Mouse (Mus musculus) liver, embryonic 14.5 days (tissue): Measurements from ENCODE around the gene Zfp618. TPM values are rescaled to one million over a fixed set of nuclear protein-coding genes. Genes with fewer than 3 reads are reported as not detected.

Experiments used
- ATAC-seq: fragments of 200-750 bp; cut with Nextera tagmentation; 2 replicates; pipeline ENCODE4 v1.8.0; 2017; ENCODE audit warnings: moderate number of reproducible peaks, mild to moderate bottlenecking, moderate library complexity; ENCODE audit not compliant: insufficient read depth
- DNase-seq, 3 experiments: peaks; one replicate each; pipeline ENCODE4 v3.0.0-alpha.2; 2012 to 2013; ENCODE audit warnings: low read depth in 3 of 3, low spot score in 3 of 3
- H3K27ac ChIP-seq: fragments of 300-500 bp; sonication (generic); 2 replicates; pipeline ENCODE4 v1.5.1; 2014; ENCODE audit warnings: moderate library complexity, mild to moderate bottlenecking, control low read depth, inconsistent platforms
- H3K27me3 ChIP-seq: fragments of 300-500 bp; sonication (generic); 2 replicates; pipeline ENCODE4 v1.6.1; 2014; ENCODE audit warnings: mild to moderate bottlenecking, low read length, moderate library complexity; ENCODE audit not compliant: control insufficient read depth, insufficient read depth
- H3K36me3 ChIP-seq: fragments of 300-500 bp; sonication (generic); replicated peaks from 2 replicates; pipeline ENCODE4 v1.6.1; 2014; ENCODE audit warnings: low read depth; ENCODE audit not compliant: control insufficient read depth, insufficient read depth
- H3K4me1 ChIP-seq, 2 experiments: fragments of 200-500 bp in 1 of 2; fragments of 300-500 bp in 1 of 2; sonication (generic) in 1 of 2; replicated peaks; 2 replicates each; pipeline ENCODE4 v1.6.1; 2012 to 2014; ENCODE audit warnings: antibody characterized with exemption in 1 of 2, inconsistent platforms in 1 of 2, low read length in 1 of 2; ENCODE audit not compliant: control insufficient read depth in 2 of 2, insufficient read depth in 2 of 2
- H3K4me2 ChIP-seq: fragments of 300-500 bp; sonication (generic); 2 replicates; pipeline ENCODE4 v1.6.1; 2014; ENCODE audit warnings: low read depth, mild to moderate bottlenecking, control low read depth, moderate library complexity
- H3K4me3 ChIP-seq, 2 experiments: fragments of 200-500 bp in 1 of 2; fragments of 300-500 bp in 1 of 2; sonication (generic) in 1 of 2; 2 replicates each; pipeline ENCODE4 v1.5.1; 2012 to 2014; ENCODE audit warnings: low read depth in 2 of 2, low read length in 2 of 2, mild to moderate bottlenecking in 2 of 2, control low read depth in 1 of 2, inconsistent platforms in 1 of 2, moderate library complexity in 1 of 2; ENCODE audit not compliant: insufficient read depth in 1 of 2
- H3K9ac ChIP-seq: fragments of 300-500 bp; sonication (generic); replicated peaks from 2 replicates; pipeline ENCODE4 v1.6.1; 2014; ENCODE audit warnings: mild to moderate bottlenecking, control low read depth, moderate library complexity
- H3K9me3 ChIP-seq: fragments of 300-500 bp; sonication (generic); 2 replicates; pipeline ENCODE4 v1.6.1; 2016; ENCODE audit warnings: low read length, mixed read lengths; ENCODE audit not compliant: control insufficient read depth
- CTCF ChIP-seq: IDR thresholded peaks from 2 replicates; pipeline ENCODE4 v1.5.1; 2016; ENCODE audit warnings: antibody characterized with exemption, low read depth, control low read depth
- EP300 ChIP-seq: IDR thresholded peaks from 2 replicates; pipeline ENCODE4 v1.6.1; 2016; ENCODE audit warnings: antibody characterized with exemption, low read depth
- whole genome bisulfite sequencing: fragments of 180-500 bp; shearing (Covaris S2); extraction: QIAGEN DNeasy Blood & Tissue Kit; methylation state at CpG from one replicate; pipeline ENCODE4 v1.1.7; 2014; ENCODE audit not compliant: insufficient replicate concordance; 5-methylcytosine and 5-hydroxymethylcytosine counted together
- polyA plus RNA-seq, 2 experiments: library from polyadenylated mRNA; depleted of rRNA in 1 of 2; stranded (reverse) in 1 of 2; unstranded in 1 of 2; fragments of >200 nt; fragmentation: Nextera tagmentation in 1 of 2; extraction: Ambion mirVana in 1 of 2; gene quantifications; 2 replicates each; pipeline versions ENCODE4 v1.2.1 to v1.2.3; 2012 to 2014

The Zfp618 gene
- polyA plus RNA-seq, 2 experiments: 1.5 TPM

DNA sequence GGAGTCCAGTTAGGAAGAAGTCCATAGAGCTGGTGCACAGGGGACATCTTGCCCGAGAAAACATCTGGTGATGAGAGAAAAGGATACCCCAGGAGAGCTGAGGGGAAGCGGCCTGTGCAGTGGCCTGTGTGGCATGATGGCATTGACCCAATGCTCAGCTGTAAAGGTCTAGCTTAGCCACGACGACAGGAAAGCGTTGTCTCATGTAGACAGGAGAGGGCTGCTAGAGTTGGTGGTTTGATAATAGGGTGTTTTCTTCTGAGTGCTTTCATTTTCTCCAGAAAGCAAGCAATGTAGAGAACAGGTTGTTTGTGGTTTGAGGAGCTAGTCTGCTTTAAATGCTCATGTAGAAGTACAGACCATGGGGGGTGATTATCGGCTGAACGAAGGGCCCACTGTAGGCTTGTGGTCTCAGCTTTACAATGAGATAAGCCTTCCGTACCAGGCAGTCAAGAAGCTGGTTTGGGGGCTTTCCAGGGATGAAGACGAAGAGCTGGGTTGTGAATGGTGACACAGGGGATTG is 59.4 kb downstream of the Zfp618 start:
- WGBS: 44% methylated on average over 9 of the region's 9 CpGs
- no peak for ATAC-seq
- Histone ChIP-seq H3K27me3 (no peaks in the 10 kb centered on the region), H3K4me3 (no peak overlapping the region), H3K4me1 (0 out of 4 replicates have a peak, but pooled peaks cover 0 to 2% of the 10 kb centered on the region in 2 experiments), H3K27ac (no peak overlapping the region), H3K36me3 (no peaks in the 10 kb centered on the region), H3K4me2 (no peak overlapping the region), H3K9me3 (no peaks in the 10 kb centered on the region), H3K9ac (no peak overlapping the region)
- DNase-seq: no peak
- TF ChIP-seq EP300: no peak
- no peak for TF ChIP-seq CTCF

DNA sequence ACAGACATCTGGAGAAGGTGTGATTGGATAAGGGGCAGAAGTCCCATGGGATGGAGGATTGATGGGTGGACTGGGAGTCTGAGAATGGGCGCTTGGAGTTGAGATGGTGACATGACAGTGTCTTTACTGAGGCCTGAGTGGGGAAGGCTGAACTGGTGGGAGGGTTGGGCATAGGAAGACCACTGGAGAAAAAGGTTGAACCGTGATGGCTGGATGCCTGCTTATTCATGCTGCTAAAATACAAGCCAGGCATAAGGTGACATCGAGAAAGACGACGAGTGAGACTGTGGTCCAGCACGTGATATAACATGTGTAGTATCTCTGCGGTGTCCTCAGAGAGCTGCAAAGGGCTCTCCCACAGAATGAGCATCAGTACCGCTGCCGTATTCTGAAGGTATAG is 59.9 kb downstream of the Zfp618 start:
- Histone ChIP-seq H3K9ac (no peak overlapping the region), H3K27ac (no peak overlapping the region), H3K4me3 (no peak overlapping the region), H3K36me3 (no peaks in the 10 kb centered on the region), H3K27me3 (no peaks in the 10 kb centered on the region), H3K9me3 (no peaks in the 10 kb centered on the region), H3K4me1 (0 out of 4 replicates have a peak, but pooled peaks cover 0 to 2% of the 10 kb centered on the region in 2 experiments), H3K4me2 (no peak overlapping the region)
- no peak for ATAC-seq
- TF ChIP-seq CTCF (no peak), EP300 (no peak)
- no peak for DNase-seq
- WGBS: 67% methylated on average over 9 of the region's 9 CpGs

DNA sequence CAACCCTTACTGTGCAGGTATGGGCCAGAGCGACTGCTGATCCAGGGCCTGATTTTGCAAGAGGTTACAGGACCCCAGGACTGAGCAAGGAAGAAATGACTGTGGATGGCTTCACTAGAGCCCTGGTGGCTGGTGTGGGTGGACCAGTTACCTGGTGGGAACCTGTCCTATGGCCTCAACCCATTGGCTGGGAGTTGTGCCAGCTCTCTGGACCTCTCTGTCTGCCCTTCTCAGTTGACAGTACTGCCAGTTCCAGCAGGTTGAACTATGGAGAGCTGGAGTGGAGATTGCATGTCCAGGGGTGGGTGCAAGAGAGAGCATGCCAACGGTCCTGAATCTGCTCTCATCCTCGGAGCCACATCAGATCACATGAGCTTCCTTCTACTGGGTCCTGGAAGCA is 60.9 kb downstream of the Zfp618 start:
- Histone ChIP-seq H3K4me1 (0 out of 4 replicates have a peak, but pooled peaks cover 0 to 2% of the 10 kb centered on the region in 2 experiments), H3K27ac (no peak overlapping the region), H3K4me2 (no peak overlapping the region), H3K9me3 (no peaks in the 10 kb centered on the region), H3K36me3 (no peaks in the 10 kb centered on the region), H3K27me3 (no peaks in the 10 kb centered on the region), H3K9ac (no peak overlapping the region), H3K4me3 (no peak overlapping the region)
- no peak for TF ChIP-seq CTCF
- TF ChIP-seq EP300: no peak
- 68% methylated on average over 3 of the region's 3 CpGs for WGBS
- ATAC-seq: no peak
- no peak for DNase-seq

DNA sequence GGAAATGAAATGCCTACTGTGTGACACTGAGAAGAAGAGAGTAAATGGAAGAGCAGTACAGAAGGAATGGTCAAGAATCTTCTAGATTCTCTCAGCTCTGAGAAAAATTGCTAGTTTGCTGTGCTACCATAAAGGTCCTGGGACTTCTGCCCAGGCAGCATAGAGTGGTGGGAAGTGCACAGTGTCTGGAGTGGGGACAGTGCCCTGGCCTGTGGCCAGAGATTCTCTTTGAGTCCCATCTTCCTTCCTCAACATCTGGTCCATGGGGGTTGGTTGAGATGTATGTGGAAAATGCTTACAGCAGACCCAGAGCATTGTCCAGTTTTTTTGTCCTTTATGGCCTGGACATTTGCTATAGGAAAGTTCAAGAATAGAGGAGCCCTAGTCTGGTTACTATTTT is 62.1 kb downstream of the Zfp618 start:
- Histone ChIP-seq H3K4me1 (no peaks in the 10 kb centered on the region), H3K9ac (no peak overlapping the region), H3K4me3 (no peak overlapping the region), H3K36me3 (no peaks in the 10 kb centered on the region), H3K4me2 (no peak overlapping the region), H3K9me3 (no peaks in the 10 kb centered on the region), H3K27me3 (no peaks in the 10 kb centered on the region), H3K27ac (no peak overlapping the region)
- no peak for ATAC-seq
- no peak for DNase-seq
- no peak for TF ChIP-seq CTCF
- TF ChIP-seq EP300: no peak

DNA sequence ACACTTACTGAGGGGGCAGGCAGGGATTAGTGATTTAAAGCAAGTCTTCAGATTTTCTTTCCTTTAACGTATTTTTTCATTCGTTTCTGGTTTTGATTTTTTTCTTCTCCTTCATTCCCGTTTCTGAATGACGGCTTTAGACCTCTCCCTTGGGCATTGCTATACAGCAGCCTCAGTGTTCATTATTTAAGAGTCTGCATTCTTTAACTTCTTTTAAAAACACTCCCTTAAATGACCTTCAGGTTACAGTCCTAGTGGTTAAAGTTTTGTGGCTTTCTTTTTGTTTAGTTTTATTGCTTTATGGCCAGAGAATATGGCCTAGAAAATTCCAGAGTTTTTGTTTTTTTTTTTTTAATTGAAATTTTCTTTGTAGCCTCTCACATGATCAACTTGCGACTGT is 64.8 kb downstream of the Zfp618 start:
- no peak overlapping the region for H3K4me3 ChIP-seq
- ATAC-seq (no peak), DNase-seq (no peak)
- H3K9me3 ChIP-seq: no peaks in the 10 kb centered on the region
- no peak overlapping the region for H3K27ac ChIP-seq
- no peak for TF ChIP-seq EP300
- TF ChIP-seq CTCF: no peak
- no peaks in the 10 kb centered on the region for H3K4me1 ChIP-seq
- H3K4me2 ChIP-seq: no peak overlapping the region
- H3K9ac ChIP-seq: no peak overlapping the region
- 63% methylated on average over 5 of the region's 5 CpGs for WGBS
- H3K27me3 ChIP-seq: no peaks in the 10 kb centered on the region
- no peaks in the 10 kb centered on the region for H3K36me3 ChIP-seq
